Mouse (Mus musculus) hindbrain, embryonic 14.5 days (tissue): Measurements from ENCODE around the gene Ipo13. TPM values are rescaled to one million over a fixed set of nuclear protein-coding genes. Genes with fewer than 3 reads are reported as not detected.

Source experiments
- ATAC-seq: fragments of 200-750 bp; cut with Nextera tagmentation; 2 replicates; pipeline ENCODE4 v1.8.0; 2017; ENCODE audit warnings: moderate number of reproducible peaks, mild to moderate bottlenecking, moderate TSS enrichment, moderate library complexity; ENCODE audit not compliant: low FRiP score
- DNase-seq: peaks from one replicate; pipeline ENCODE4 v3.0.0-alpha.2; 2015; ENCODE audit warnings: low spot score
- H3K27ac ChIP-seq: fragments of 300-500 bp; sonication (generic); 2 replicates; pipeline ENCODE4 v1.5.1; 2014; ENCODE audit warnings: mild to moderate bottlenecking, moderate library complexity
- H3K27me3 ChIP-seq: fragments of 300-500 bp; sonication (generic); 2 replicates; pipeline ENCODE4 v1.6.1; 2014; ENCODE audit warnings: mild to moderate bottlenecking, low read length, mixed read lengths; ENCODE audit not compliant: control insufficient read depth, insufficient read depth
- H3K36me3 ChIP-seq: fragments of 300-500 bp; sonication (generic); replicated peaks from 2 replicates; pipeline ENCODE4 v1.6.1; 2014; ENCODE audit not compliant: control insufficient read depth, insufficient read depth
- H3K4me1 ChIP-seq: fragments of 300-500 bp; sonication (generic); replicated peaks from 2 replicates; pipeline ENCODE4 v1.6.1; 2014; ENCODE audit warnings: antibody characterized with exemption, low read length, mixed read lengths; ENCODE audit not compliant: control insufficient read depth, insufficient read depth
- H3K4me2 ChIP-seq: fragments of 300-500 bp; sonication (generic); replicated peaks from 2 replicates; pipeline ENCODE4 v1.6.1; 2014; ENCODE audit warnings: mild to moderate bottlenecking, moderate library complexity
- H3K4me3 ChIP-seq: fragments of 300-500 bp; sonication (generic); replicated peaks from 2 replicates; pipeline ENCODE4 v1.5.1; 2014; ENCODE audit warnings: mild to moderate bottlenecking, low read length
- H3K9ac ChIP-seq: fragments of 300-500 bp; sonication (generic); 2 replicates; pipeline ENCODE4 v1.6.1; 2014
- H3K9me3 ChIP-seq: fragments of 300-500 bp; sonication (generic); 2 replicates; pipeline ENCODE4 v1.6.1; 2016; ENCODE audit warnings: low read length; ENCODE audit not compliant: control insufficient read depth
- WGBS: fragments of 180-500 bp; shearing (Covaris S2); extraction: QIAGEN DNeasy Blood & Tissue Kit; methylation state at CpG from one replicate; pipeline ENCODE4 v1.1.7; 2014; 5-methylcytosine and 5-hydroxymethylcytosine counted together
- polyA plus RNA-seq: library from polyadenylated mRNA; unstranded; fragments of >200 nt; fragmentation: Nextera tagmentation; extraction: Ambion mirVana; gene quantifications from 2 replicates; pipeline ENCODE4 v1.2.1, GENCODE M21; 2014

The Ipo13 gene
- polyA plus RNA-seq, 1 experiment from 2014 or later, result 55.1 TPM

GRCm38 (mm10) chr4:117904761-117905160 is 10.0 kb downstream of the Ipo13 start:
- Histone ChIP-seq H3K27me3 (no peaks in the 10 kb centered on the region), H3K4me1 (peaks cover 21% of the 10 kb centered on the region), H3K4me3 (no peak overlapping the region), H3K9me3 (no peaks in the 10 kb centered on the region), H3K4me2 (no peak overlapping the region), H3K27ac (no peak overlapping the region), H3K9ac (no peak overlapping the region), H3K36me3 (peaks cover 70% of the 10 kb centered on the region)
- no peak for DNase-seq
- WGBS, result 95% methylated on average over 8 of the region's 8 CpGs
- no peak for ATAC-seq

GRCm38 (mm10) chr4:117904094-117904493 is 10.7 kb downstream of the Ipo13 start:
- 91% methylated on average over 10 of the region's 10 CpGs for WGBS
- no peaks in the 10 kb centered on the region for H3K27me3 ChIP-seq
- no peak overlapping the region for H3K27ac ChIP-seq
- H3K4me1 ChIP-seq, result peaks cover 15% of the 10 kb centered on the region
- no peaks in the 10 kb centered on the region for H3K9me3 ChIP-seq
- H3K4me3 ChIP-seq, result no peak overlapping the region
- H3K36me3 ChIP-seq, result peaks cover 76% of the 10 kb centered on the region
- DNase-seq, result no peak
- ATAC-seq, result no peak
- no peak overlapping the region for H3K4me2 ChIP-seq
- no peak overlapping the region for H3K9ac ChIP-seq

GRCm38 (mm10) chr4:117898111-117898510 is 16.7 kb downstream of the Ipo13 start:
- WGBS, result 92% methylated on average over 3 of the region's 3 CpGs

GRCm38 (mm10) chr4:117896031-117896430 is 18.8 kb downstream of the Ipo13 start:
- 94% methylated on average over 6 of the region's 6 CpGs for WGBS

More at GRCm38 (mm10) chr4:117898111-117898510, 16.7 kb downstream of the Ipo13 start:
- Histone ChIP-seq H3K36me3 (peaks cover 97% of the 10 kb centered on the region), H3K9ac (no peak overlapping the region), H3K27ac (no peak overlapping the region), H3K4me1 (no peaks in the 10 kb centered on the region), H3K4me2 (no peak overlapping the region), H3K4me3 (no peak overlapping the region), H3K27me3 (no peaks in the 10 kb centered on the region), H3K9me3 (no peaks in the 10 kb centered on the region)
- ATAC-seq, result no peak
- no peak for DNase-seq

GRCm38 (mm10) chr4:117895339-117895738 is 19.5 kb downstream of the Ipo13 start:
- WGBS, result 85% methylated on average over 7 of the region's 7 CpGs

More at GRCm38 (mm10) chr4:117896031-117896430, 18.8 kb downstream of the Ipo13 start:
- ATAC-seq (no peak), DNase-seq (no peak)
- Histone ChIP-seq H3K9ac (no peak overlapping the region), H3K27me3 (no peaks in the 10 kb centered on the region), H3K9me3 (no peaks in the 10 kb centered on the region), H3K27ac (no peak overlapping the region), H3K4me1 (peaks cover 5% of the 10 kb centered on the region), H3K4me2 (no peak overlapping the region), H3K36me3 (peaks cover 76% of the 10 kb centered on the region), H3K4me3 (no peak overlapping the region)

GRCm38 (mm10) chr4:117894601-117895000 is 20.2 kb downstream of the Ipo13 start:
- no peaks in the 10 kb centered on the region for H3K27me3 ChIP-seq
- no peak overlapping the region for H3K4me3 ChIP-seq
- peaks cover 7% of the 10 kb centered on the region for H3K4me1 ChIP-seq
- no peak for DNase-seq
- WGBS, result 90% methylated on average over 8 of the region's 8 CpGs
- H3K9ac ChIP-seq, result no peak overlapping the region
- no peak overlapping the region for H3K27ac ChIP-seq
- peaks cover 62% of the 10 kb centered on the region for H3K36me3 ChIP-seq
- H3K9me3 ChIP-seq, result no peaks in the 10 kb centered on the region
- no peak overlapping the region for H3K4me2 ChIP-seq
- no peak for ATAC-seq

More at GRCm38 (mm10) chr4:117895339-117895738, 19.5 kb downstream of the Ipo13 start:
- Histone ChIP-seq H3K9ac (no peak overlapping the region), H3K27me3 (no peaks in the 10 kb centered on the region), H3K27ac (no peak overlapping the region), H3K4me2 (no peak overlapping the region), H3K4me3 (no peak overlapping the region), H3K36me3 (peaks cover 69% of the 10 kb centered on the region), H3K4me1 (peaks cover 7% of the 10 kb centered on the region), H3K9me3 (no peaks in the 10 kb centered on the region)
- no peak for DNase-seq
- no peak for ATAC-seq

- Histone ChIP-seq H3K27me3 (no peaks in the 10 kb centered on the region), H3K36me3 (peaks cover 57% of the 10 kb centered on the region), H3K9me3 (no peaks in the 10 kb centered on the region), H3K4me1 (peaks cover 7% of the 10 kb centered on the region), H3K4me3 (no peak overlapping the region), H3K9ac (no peak overlapping the region), H3K4me2 (no peak overlapping the region), H3K27ac (no peak overlapping the region)
- WGBS, result 24% methylated on average over 9 of the region's 9 CpGs
- no peak for DNase-seq
- no peak for ATAC-seq
These were observed 21.4 kb downstream of the Ipo13 start for GRCm38 (mm10) chr4:117893376-117893775.

- peak within 1 kb of the TSS; percentile 86 for H3K4me2 ChIP-seq
- peaks cover 7% of the 10 kb centered on the region for H3K4me1 ChIP-seq
- H3K27ac ChIP-seq, result no peak within 1 kb of the TSS
- H3K4me3 ChIP-seq, result peak within 1 kb of the TSS; percentile 64
- DNase-seq (peak; percentile 93), ATAC-seq (peak; percentile 85)
- under 1% methylated on average over 21 of the region's 21 CpGs for WGBS
- peak within 1 kb of the TSS; percentile 60 for H3K9ac ChIP-seq
- H3K9me3 ChIP-seq, result no peaks in the 10 kb centered on the region
- no peaks in the 10 kb centered on the region for H3K27me3 ChIP-seq
- peaks cover 41% of the 10 kb centered on the region for H3K36me3 ChIP-seq
These were observed 23.0 kb downstream of the Ipo13 start, which contains the start of gene Dph2 for GRCm38 (mm10) chr4:117891738-117892161. Gene Dph2, minus strand, starts transcription at chr4:117892032.

GRCm38 (mm10) chr4:117890750-117891149 is 24.0 kb downstream of the Ipo13 start:
- DNase-seq (no peak), ATAC-seq (no peak)
- WGBS, result 56% methylated on average over 8 of the region's 8 CpGs
- H3K4me3 ChIP-seq, result no peak overlapping the region; the same call in 1 of the 2 replicates
- peak overlapping the region; percentile 86 for H3K4me2 ChIP-seq
- no peak overlapping the region for H3K27ac ChIP-seq
- no peak overlapping the region for H3K9ac ChIP-seq
- no peaks in the 10 kb centered on the region for H3K27me3 ChIP-seq
- H3K9me3 ChIP-seq, result no peaks in the 10 kb centered on the region
- peaks cover 15% of the 10 kb centered on the region for H3K4me1 ChIP-seq
- peaks cover 36% of the 10 kb centered on the region for H3K36me3 ChIP-seq

- H3K4me1 ChIP-seq, result peaks cover 15% of the 10 kb centered on the region
- H3K9me3 ChIP-seq, result no peaks in the 10 kb centered on the region
- no peak for ATAC-seq
- H3K4me2 ChIP-seq, result no peak overlapping the region
- DNase-seq, result no peak
- no peak overlapping the region for H3K4me3 ChIP-seq
- H3K9ac ChIP-seq, result no peak overlapping the region
- H3K27ac ChIP-seq, result no peak overlapping the region
- H3K36me3 ChIP-seq, result peaks cover 36% of the 10 kb centered on the region
- 94% methylated on average over 14 of the region's 14 CpGs for WGBS
- H3K27me3 ChIP-seq, result no peaks in the 10 kb centered on the region
These were observed 24.8 kb downstream of the Ipo13 start for GRCm38 (mm10) chr4:117890031-117890430.
